Mouse (Mus musculus) liver (tissue): Measurements from ENCODE around the gene H2-Oa.

Source experiments
- DNase-seq: peaks from one replicate; pipeline ENCODE4 v3.0.0-alpha.2; 2020; ENCODE audit warnings: mixed read lengths

The H2-Oa gene

DNA sequence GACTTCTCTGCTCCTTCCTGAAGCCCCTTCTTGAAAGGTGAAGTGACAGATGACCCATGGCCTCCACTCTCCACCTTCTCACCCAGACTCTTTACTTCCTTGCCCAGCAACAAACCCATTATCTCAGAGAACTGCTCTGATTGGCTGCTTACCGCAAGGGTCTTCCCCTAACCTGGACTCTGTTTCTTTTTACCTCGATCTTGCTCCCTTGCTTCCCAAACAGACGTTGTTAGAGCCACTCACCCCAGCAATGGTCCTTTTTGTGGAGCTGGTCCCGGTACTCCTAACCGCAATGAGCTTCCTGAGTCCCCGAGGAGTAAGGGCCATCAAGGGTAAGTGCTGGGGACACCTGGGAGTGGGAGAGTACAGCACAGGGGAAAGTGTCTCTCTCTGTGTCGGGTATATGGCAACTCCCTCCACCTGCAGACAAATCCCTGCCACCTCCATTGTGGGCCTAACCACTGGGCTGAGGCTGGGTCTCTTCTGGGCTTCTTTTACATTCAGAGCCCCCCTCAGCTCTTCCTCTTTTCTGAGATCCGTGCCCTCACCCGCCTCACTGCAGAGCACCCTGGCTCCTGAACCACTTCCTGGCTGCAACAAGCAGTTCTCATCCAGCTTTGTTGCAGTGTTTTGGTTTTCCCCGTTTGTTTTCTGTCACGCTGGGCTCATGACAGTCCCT lies at the start of gene H2-Oa:
Gene H2-Oa, plus strand, starts transcription at position 144 of the 679 bp plus-strand sequence.
- no peak for DNase-seq

DNA sequence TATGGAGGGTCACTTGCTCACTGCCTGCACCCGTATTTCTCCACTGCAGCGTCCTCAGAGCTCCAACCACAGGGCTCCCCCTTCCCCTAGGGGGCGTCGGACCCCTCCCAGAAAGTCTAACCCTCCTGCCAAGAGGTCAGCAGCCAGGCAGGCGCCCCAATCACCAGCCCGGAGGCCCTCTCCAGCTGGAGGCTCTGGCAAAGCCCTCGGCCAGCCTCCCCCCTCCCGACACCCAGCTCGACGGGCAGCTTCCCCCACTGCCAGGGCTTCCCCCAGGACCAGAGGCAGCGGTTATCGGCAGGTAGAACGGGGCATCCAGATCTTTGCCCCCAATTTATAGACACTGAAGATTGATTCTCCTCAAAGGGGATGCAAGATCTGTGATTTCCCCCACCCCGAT lies 46.2 kb upstream of the H2-Oa start:
- no peak for DNase-seq

- DNase-seq: no peak
These were observed 44.6 kb upstream of the H2-Oa start for GRCm38 (mm10) chr17:34047404-34048050.

GRCm38 (mm10) chr17:34057224-34057623 lies 34.9 kb upstream of the H2-Oa start:
- DNase-seq: peak; percentile 36

GRCm38 (mm10) chr17:34068864-34069263 lies 23.3 kb upstream of the H2-Oa start:
- DNase-seq: no peak

- DNase-seq: no peak
These were observed 20.0 kb upstream of the H2-Oa start for GRCm38 (mm10) chr17:34072091-34072490.

GRCm38 (mm10) chr17:34075271-34075670 lies 16.9 kb upstream of the H2-Oa start:
- peak; percentile 64 for DNase-seq

GRCm38 (mm10) chr17:34077549-34077948 lies 14.6 kb upstream of the H2-Oa start:
- DNase-seq: peak; percentile 75

DNA sequence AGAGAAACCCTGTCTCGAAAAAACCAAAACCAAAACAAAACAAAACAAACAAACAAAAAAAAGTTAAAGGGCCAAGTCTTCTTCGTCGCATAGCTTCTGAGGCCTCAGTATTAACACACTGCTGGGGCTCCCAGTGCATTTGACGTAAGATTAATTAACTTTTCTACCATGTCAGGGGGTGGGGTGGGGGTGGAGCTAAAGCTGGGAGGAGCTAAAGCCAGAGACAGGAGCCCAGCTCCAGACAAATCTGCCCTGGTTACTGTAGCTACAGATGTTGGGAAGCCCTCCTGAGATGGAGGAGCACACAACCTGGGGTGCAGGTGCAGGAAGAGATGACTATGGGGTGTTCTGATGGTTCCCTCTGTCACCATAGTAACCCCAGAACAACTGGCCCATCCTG lies 14.0 kb upstream of the H2-Oa start:
- DNase-seq: no peak

- no peak for DNase-seq
These were observed 13.1 kb upstream of the H2-Oa start for GRCm38 (mm10) chr17:34079002-34079401.

DNA sequence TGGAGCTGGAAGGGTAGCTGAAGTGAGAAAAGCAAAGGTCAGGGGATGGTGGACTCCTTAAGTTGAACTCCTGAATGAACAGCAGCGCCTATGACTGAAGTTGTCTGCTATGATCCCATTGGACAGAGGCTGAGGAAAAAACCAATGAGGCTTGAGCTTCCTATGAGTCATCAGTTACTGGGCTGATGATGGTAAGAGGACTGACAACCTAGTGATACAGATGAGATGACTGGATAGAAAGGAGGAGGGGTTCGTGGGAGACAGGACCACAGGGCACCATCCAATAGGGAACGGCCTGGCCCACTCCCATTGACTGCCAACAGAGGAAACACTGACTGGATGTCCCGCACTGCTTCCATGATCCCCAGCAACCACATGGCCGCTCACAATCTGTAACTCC lies 12.5 kb upstream of the H2-Oa start:
- no peak for DNase-seq

GRCm38 (mm10) chr17:34083104-34083503 lies 9.0 kb upstream of the H2-Oa start:
- DNase-seq: no peak

DNA sequence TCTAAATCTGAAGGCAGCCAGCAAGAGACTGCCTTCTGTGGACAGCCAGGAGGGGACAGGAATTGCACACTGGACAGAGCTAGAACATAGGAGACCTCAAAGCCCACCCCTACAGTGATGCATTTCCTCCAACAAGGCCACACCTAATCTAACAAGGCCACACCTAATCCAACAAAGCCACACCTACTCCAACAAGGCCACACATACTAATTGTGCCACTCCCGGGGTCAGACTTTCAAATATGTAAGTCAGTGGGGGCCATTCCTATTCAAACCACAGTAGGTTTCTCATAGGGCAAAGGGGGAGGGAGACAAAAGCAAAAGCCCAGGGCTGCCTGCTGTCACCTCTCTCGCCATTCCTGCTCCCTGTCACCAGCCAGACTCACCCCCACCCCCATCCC lies 4.8 kb upstream of the H2-Oa start:
- DNase-seq: no peak

DNA sequence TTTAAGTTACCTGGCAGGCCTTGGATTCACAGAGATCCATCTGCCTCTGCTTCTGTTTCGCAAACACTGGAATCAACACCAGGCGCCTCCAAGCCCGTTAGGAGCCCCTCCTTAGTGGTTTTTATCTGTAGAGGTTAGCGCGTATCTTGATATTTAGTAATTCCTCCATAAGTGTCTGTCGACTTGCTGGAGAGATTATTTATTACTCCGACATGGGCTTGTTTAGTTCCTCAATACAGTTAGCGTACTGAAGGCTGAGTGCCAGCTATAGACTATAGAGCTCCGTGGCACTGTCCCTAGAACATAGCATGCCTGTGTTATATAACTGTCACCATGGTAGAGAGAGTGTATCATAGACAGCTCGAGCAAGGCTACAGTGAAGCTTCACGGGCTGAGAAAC lies 4.0 kb upstream of the H2-Oa start:
- DNase-seq: no peak

DNA sequence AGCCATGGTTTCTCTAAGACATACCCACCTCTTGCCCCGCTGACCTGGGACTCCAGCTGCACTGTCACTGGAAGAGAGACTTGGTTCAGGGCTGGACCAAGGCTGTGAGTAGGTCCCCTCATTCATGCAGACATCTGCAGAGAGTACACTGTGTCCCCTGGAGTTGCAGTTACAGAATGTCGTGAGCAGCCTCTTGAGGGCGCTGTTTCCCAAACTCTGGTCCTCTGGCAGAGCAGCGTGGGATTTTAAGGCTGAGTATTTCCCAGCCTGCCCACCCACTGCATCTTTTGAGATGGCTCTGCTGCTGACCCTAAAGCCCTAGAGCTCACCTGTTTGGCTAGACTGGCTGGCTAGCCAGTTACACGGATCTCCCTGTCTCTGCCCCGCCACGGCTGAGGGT lies 1.2 kb upstream of the H2-Oa start:
- peak; percentile 28 for DNase-seq

DNA sequence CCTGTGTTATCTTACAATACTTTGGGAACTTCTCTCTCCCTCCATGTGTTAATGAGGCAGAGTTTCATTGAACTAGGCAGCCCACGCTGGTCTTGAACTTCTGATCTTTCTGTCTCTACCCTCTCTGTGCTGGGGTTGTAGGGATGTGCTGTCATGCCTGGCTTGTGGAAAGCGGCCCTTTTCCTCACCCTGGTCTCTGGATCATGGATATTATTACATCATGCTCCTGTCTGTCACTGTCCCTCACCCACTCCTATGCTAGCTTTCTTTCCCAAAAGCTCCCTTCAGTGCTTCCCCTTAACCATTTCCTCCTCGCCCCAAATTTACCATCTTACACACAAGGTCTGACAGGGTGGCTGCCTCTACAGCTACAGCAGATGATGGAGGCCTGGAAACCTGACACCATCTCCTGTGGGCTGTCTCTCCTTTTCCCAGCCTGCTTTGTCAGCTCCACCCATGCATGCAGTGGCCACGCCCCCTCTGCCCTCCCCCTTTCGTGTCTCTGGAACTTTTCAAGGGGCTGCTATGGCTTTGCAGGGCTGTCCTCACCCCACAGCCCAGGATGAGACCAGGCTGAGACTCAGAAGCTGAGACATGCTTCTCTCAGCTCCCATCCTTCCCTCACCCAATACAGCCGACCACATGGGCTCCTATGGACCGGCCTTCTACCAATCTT lies 1.2 kb downstream of the H2-Oa start:
- peak; percentile 57 for DNase-seq

GRCm38 (mm10) chr17:34094283-34095035 lies 2.3 kb downstream of the H2-Oa start:
- no peak for DNase-seq

- DNase-seq: no peak
These were observed 4.4 kb downstream of the H2-Oa start for GRCm38 (mm10) chr17:34096497-34097010.

DNA sequence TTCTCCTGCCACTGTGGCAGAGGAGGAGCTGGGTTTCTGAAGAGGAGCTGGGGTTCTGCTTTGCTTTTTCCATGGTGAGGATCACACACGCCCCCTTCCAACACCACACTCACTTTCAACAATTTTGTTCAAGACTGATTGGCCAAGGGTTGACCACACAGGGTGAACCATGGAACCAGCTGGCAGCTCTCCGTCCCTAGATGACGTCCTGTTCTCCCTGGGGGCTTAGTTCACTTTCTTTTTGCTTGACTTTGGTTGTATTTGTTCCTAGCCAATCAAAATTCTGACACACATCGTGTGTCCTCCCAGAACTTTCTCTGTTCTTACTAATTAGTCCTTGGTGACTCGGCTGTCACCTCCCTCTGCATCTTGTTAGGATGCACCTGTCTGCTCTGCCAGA lies 5.1 kb downstream of the H2-Oa start:
- DNase-seq: no peak

DNA sequence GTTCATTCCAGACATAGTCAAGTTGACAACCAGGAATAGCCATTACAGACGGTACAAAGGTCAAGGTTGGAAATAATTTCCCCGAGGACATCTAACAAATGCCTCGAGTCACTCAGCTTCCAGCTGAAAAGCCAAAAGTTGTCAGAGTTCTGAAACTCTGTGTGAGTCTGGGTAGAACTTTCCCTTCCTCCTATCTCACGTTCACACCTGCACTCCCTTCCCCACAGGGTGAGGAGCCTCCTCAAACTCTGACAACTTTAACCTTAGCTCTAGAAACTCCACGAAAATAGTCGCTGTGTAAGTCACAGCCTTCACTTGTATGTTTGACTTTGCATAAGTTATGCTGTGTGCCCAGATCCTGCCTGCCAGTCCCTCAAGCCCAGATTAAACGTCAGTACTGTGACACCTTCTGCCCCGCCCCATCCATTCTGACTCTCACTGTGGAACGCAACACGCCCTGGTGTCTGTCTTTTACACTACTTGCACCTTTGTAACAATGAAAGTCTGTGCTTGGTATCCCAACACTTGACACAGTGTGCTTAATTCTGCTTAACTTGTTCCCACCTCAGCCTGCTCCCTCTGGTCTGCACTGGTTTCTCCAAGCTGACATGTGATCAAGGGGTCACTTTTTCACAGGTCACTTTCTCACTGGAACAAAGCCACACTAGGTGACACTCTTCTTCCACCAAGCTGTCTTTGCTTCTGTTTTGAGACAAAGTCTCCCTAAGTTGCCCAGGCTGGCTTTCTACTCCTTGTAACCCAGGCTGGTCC lies 6.8 kb downstream of the H2-Oa start:
- no peak for DNase-seq

GRCm38 (mm10) chr17:34099531-34099930 lies 7.4 kb downstream of the H2-Oa start:
- DNase-seq: no peak

GRCm38 (mm10) chr17:34101185-34101584 lies 9.0 kb downstream of the H2-Oa start:
- DNase-seq: no peak
